Mouse (Mus musculus) c-Kit-positive CD71-positive TER-119-negative erythroid progenitor cells, embryonic 14.5 days (primary cell): ENCODE measurements around the gene H2-M10.5.
"Not testable (repeated sequence)": the region's sequence is repeated elsewhere in the genome, so short reads cannot be mapped to it uniquely, and the experiment has no call there.

Source experiments
- DNase-seq: peaks from one replicate; pipeline ENCODE4 v3.0.0-alpha.2; 2013; ENCODE audit warnings: low read depth

The H2-M10.5 gene

GRCm38 (mm10) chr17:36772610-36773009 is at the start of gene H2-M10.5:
Gene H2-M10.5, plus strand, starts transcription at chr17:36772910.
- DNase-seq: not testable (repeated sequence)

GRCm38 (mm10) chr17:36726046-36726445 is 46.7 kb upstream of the H2-M10.5 start:
- DNase-seq: no peak

GRCm38 (mm10) chr17:36763816-36764215 is 8.9 kb upstream of the H2-M10.5 start:
- DNase-seq: no peak

GRCm38 (mm10) chr17:36764244-36764643 is 8.5 kb upstream of the H2-M10.5 start:
- DNase-seq: not testable (repeated sequence)

GRCm38 (mm10) chr17:36765403-36765802 is 7.3 kb upstream of the H2-M10.5 start:
- not testable (repeated sequence) for DNase-seq

GRCm38 (mm10) chr17:36781533-36781932 is 8.8 kb downstream of the H2-M10.5 start:
- no peak for DNase-seq

GRCm38 (mm10) chr17:36786483-36786886 is 13.8 kb downstream of the H2-M10.5 start:
- DNase-seq: peak; percentile 20

GRCm38 (mm10) chr17:36788351-36788750 is 15.6 kb downstream of the H2-M10.5 start:
- no peak for DNase-seq

- DNase-seq: peak; percentile 46
These were observed 16.1 kb downstream of the H2-M10.5 start for GRCm38 (mm10) chr17:36788801-36789200.

GRCm38 (mm10) chr17:36799493-36799892 is 26.8 kb downstream of the H2-M10.5 start:
- DNase-seq: no peak

- DNase-seq: not testable (repeated sequence)
These were observed 27.3 kb downstream of the H2-M10.5 start for GRCm38 (mm10) chr17:36799921-36800462.

GRCm38 (mm10) chr17:36811871-36812270 is 39.2 kb downstream of the H2-M10.5 start, which contains the start of gene H2-M10.6:
Gene H2-M10.6, plus strand, starts transcription at chr17:36812171.
- DNase-seq: no peak

GRCm38 (mm10) chr17:36824005-36824404 is 51.3 kb downstream of the H2-M10.5 start:
- peak; percentile 24 for DNase-seq

- DNase-seq: no peak
These were observed 52.8 kb downstream of the H2-M10.5 start for GRCm38 (mm10) chr17:36825525-36825924.
